Mouse (Mus musculus) liver, embryonic 14.5 days (tissue): ENCODE measurements at regions not wholly inside any gene's neighbourhood (a gene's known extent, or its start where the extent isn't known, plus 50 kb on each side); places are given as distances from the start of the nearest gene placed in this dataset.

ENCODE experiments used
- CTCF ChIP-seq: IDR thresholded peaks from 2 replicates; pipeline ENCODE4 v1.5.1; 2016; ENCODE audit warnings: antibody characterized with exemption, low read depth, control low read depth
- EP300 ChIP-seq: IDR thresholded peaks from 2 replicates; pipeline ENCODE4 v1.6.1; 2016; ENCODE audit warnings: antibody characterized with exemption, low read depth

- no peak for TF ChIP-seq CTCF
- no peak for TF ChIP-seq EP300
Measured at GRCm38 (mm10) chr10:25041221-25041620, 113.9 kb upstream of the Arg1 start.
